Mouse (Mus musculus) intestine, embryonic 16.5 days (tissue): ENCODE data around the gene Tpm3. TPM values are rescaled to one million over a fixed set of nuclear protein-coding genes. Genes with fewer than 3 reads are reported as not detected.

Experiments
- ATAC-seq: fragments of 200-750 bp; cut with Nextera tagmentation; 2 replicates; pipeline ENCODE4 v1.8.0; 2017; ENCODE audit warnings: moderate TSS enrichment, moderate library complexity
- H3K27ac ChIP-seq: fragments of 300-500 bp; sonication (generic); 2 replicates; pipeline ENCODE4 v1.5.1; 2014; ENCODE audit warnings: mild to moderate bottlenecking, low read length
- H3K27me3 ChIP-seq: fragments of 300-500 bp; sonication (generic); replicated peaks from 2 replicates; pipeline ENCODE4 v1.6.1; 2014; ENCODE audit warnings: low read length, control low read depth, mixed read lengths; ENCODE audit not compliant: control insufficient read depth, insufficient read depth
- H3K36me3 ChIP-seq: fragments of 300-500 bp; sonication (generic); 2 replicates; pipeline ENCODE4 v1.6.1; 2014; ENCODE audit warnings: low read length, control low read depth; ENCODE audit not compliant: control insufficient read depth, insufficient read depth
- H3K4me1 ChIP-seq: fragments of 300-500 bp; sonication (generic); 2 replicates; pipeline ENCODE4 v1.6.1; 2014; ENCODE audit warnings: low read length, control low read depth, mixed read lengths; ENCODE audit not compliant: control insufficient read depth, insufficient read depth
- H3K4me2 ChIP-seq: fragments of 300-500 bp; sonication (generic); 2 replicates; pipeline ENCODE4 v1.6.1; 2014; ENCODE audit warnings: low read depth, low read length, control low read depth
- H3K4me3 ChIP-seq: fragments of 300-500 bp; sonication (generic); 2 replicates; pipeline ENCODE4 v1.5.1; 2014; ENCODE audit warnings: mild to moderate bottlenecking, low read length
- H3K9ac ChIP-seq: fragments of 300-500 bp; sonication (generic); 2 replicates; pipeline ENCODE4 v1.6.1; 2014; ENCODE audit warnings: low read depth, low read length
- H3K9me3 ChIP-seq: fragments of 300-500 bp; sonication (generic); 2 replicates; pipeline ENCODE4 v1.6.1; 2016; ENCODE audit warnings: low read length, control low read depth; ENCODE audit not compliant: control insufficient read depth
- WGBS: fragments of 180-500 bp; shearing (Covaris S2); extraction: QIAGEN DNeasy Blood & Tissue Kit; methylation state at CpG from one replicate; pipeline ENCODE4 v1.1.7; 2014; 5-methylcytosine and 5-hydroxymethylcytosine counted together
- microRNA counts: library from miRNA; unstranded; fragments of <30 nt; microRNA quantifications from one replicate; lab custom pipeline; 2016
- microRNA-seq: library from miRNA; unstranded; fragments of <30 nt; microRNA quantifications from one replicate; pipeline ENCODE4, GENCODE M21; 2016
- polyA plus RNA-seq: library from polyadenylated mRNA; unstranded; fragments of >200 nt; fragmentation: Nextera tagmentation; extraction: Ambion mirVana; gene quantifications from 2 replicates; pipeline ENCODE4 v1.2.1, GENCODE M21; 2015

The Tpm3 gene
- polyA plus RNA-seq, 1 experiment from 2014 or later: 565 TPM

GRCm38 (mm10) chr3:90145461-90145860 lies 73.0 kb downstream of the Tpm3 start:
- 58% methylated on average over 3 of the region's 3 CpGs for WGBS
- H3K27me3 ChIP-seq: no peaks in the 10 kb centered on the region
- no peaks in the 10 kb centered on the region for H3K36me3 ChIP-seq
- no peak overlapping the region for H3K4me3 ChIP-seq
- H3K9ac ChIP-seq: no peak overlapping the region
- no peak overlapping the region for H3K27ac ChIP-seq
- H3K9me3 ChIP-seq: no peaks in the 10 kb centered on the region
- ATAC-seq: no peak
- H3K4me1 ChIP-seq: no peaks in the 10 kb centered on the region
- H3K4me2 ChIP-seq: no peak overlapping the region

GRCm38 (mm10) chr3:90146651-90147050 lies 74.2 kb downstream of the Tpm3 start:
- Histone ChIP-seq H3K9me3 (no peaks in the 10 kb centered on the region), H3K36me3 (no peaks in the 10 kb centered on the region), H3K27me3 (no peaks in the 10 kb centered on the region), H3K27ac (no peak overlapping the region), H3K4me3 (no peak overlapping the region), H3K4me1 (no peaks in the 10 kb centered on the region), H3K4me2 (no peak overlapping the region), H3K9ac (no peak overlapping the region)
- 96% methylated on average over 1 of the region's 1 CpGs for WGBS
- no peak for ATAC-seq

MicroRNAs within 50 kb of the gene (microRNA counts, 519-probe panel; counts per million panel counts)
- 2,980 counts per million, percentile 75 among the panel's probes with 10 or more counts for microRNA mmu-miR-190b (lab: Ali Mortazavi, UCI)

Small RNAs within 50 kb of the gene (microRNA-seq; reads per million reads assigned to microRNA genes)
- gene Mir190b: 18.9 reads per million, percentile 29 among the genes with 10 or more reads in this experiment

Other genes with a start within 250 kb of the Tpm3 start
- 2.3 and 2.6 TPM in 2 replicates for gene She, start 241.3 kb upstream of the Tpm3 start, polyA plus RNA-seq
- gene Il6ra, start 159.5 kb upstream of the Tpm3 start, polyA plus RNA-seq: 3.0 and 3.4 TPM in 2 replicates
- gene Atp8b2, start 109.1 kb upstream of the Tpm3 start, polyA plus RNA-seq: 6.2 and 6.9 TPM in 2 replicates
- gene Hax1, start 73.9 kb upstream of the Tpm3 start, polyA plus RNA-seq: 124 and 135 TPM in 2 replicates
- 194 and 199 TPM in 2 replicates for gene 4933434E20Rik, start 21.0 kb upstream of the Tpm3 start, polyA plus RNA-seq
- gene Ubap2l, start 20.0 kb upstream of the Tpm3 start, polyA plus RNA-seq: 122 and 146 TPM in 2 replicates
- gene Nup210l, start 31.5 kb downstream of the Tpm3 start, polyA plus RNA-seq: 0.16 and 0.17 TPM in 2 replicates
- gene Rps27, start 141.0 kb downstream of the Tpm3 start, polyA plus RNA-seq: 1,326 and 1,461 TPM in 2 replicates
- 18.6 and 22.0 TPM in 2 replicates for gene Rab13, start 141.0 kb downstream of the Tpm3 start, polyA plus RNA-seq
- gene Jtb, start 158.9 kb downstream of the Tpm3 start, polyA plus RNA-seq: 110 and 114 TPM in 2 replicates
- gene Creb3l4, start 170.9 kb downstream of the Tpm3 start, polyA plus RNA-seq: 16.0 and 18.9 TPM in 2 replicates
- gene Slc39a1, start 175.5 kb downstream of the Tpm3 start, polyA plus RNA-seq: 94.5 and 127 TPM in 2 replicates
- 19.1 and 20.1 TPM in 2 replicates for gene Crtc2, start 181.5 kb downstream of the Tpm3 start, polyA plus RNA-seq
- 2.3 and 2.4 TPM in 2 replicates for gene Dennd4b, start 192.5 kb downstream of the Tpm3 start, polyA plus RNA-seq
- gene Gatad2b, start 220.5 kb downstream of the Tpm3 start, polyA plus RNA-seq: 6.4 and 8.9 TPM in 2 replicates